Mouse (Mus musculus): ENCODE measurements around the gene Lgals2.

DNA sequence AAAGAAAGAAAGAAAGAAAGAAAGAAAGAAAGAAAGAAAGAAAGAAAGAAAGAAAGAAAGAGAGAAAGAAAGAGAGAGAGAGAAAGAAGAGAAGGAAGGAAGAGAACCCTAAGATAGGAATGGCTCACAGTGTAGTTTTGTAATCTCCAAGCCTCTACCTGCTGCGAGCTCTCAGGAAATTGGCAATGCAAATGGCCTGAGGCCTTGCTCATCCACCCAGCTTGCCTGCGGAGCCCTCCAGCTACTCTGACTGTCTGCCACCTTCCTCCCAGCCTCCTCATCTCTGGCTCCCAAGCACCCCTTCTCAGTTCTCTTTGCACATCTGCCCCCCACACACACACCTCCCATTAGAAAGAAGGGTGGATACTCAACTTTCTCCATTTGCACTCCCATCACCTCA, 46.3 kb downstream of the Lgals2 start:
- TF ChIP-seq CTCF (IDR thresholded peaks at IDR 0.05; ENCODE audit: borderline replicate concordance, control insufficient read depth, extremely low read depth, insufficient read depth, low read length, poor library complexity) = no peak
- no peak for TF ChIP-seq POLR2A (IDR thresholded peaks at IDR 0.05; ENCODE audit: control insufficient read depth, extremely low read depth, insufficient read depth, low read length, poor library complexity)

Data from thymus, adult 2 months (tissue).